Mouse (Mus musculus) bone marrow macrophage, adult 2 months (primary cell): ENCODE results near the gene Tpp2. TPM values are rescaled to one million over a fixed set of nuclear protein-coding genes. Genes with fewer than 3 reads are reported as not detected.

ENCODE experiments used
- H3K27ac ChIP-seq: 2 replicates; pipeline ENCODE4 v1.5.1; 2012; ENCODE audit warnings: low read depth, low read length; ENCODE audit not compliant: insufficient read depth
- H3K4me1 ChIP-seq: 2 replicates; pipeline ENCODE4 v1.6.1; 2012; ENCODE audit warnings: low read length; ENCODE audit not compliant: control insufficient read depth, insufficient read depth
- H3K4me3 ChIP-seq: 2 replicates; pipeline ENCODE4 v1.5.1; 2012; ENCODE audit warnings: mild to moderate bottlenecking, low read length, moderate library complexity; ENCODE audit not compliant: insufficient read depth
- CTCF ChIP-seq: IDR thresholded peaks from 2 replicates; pipeline ENCODE4 v1.5.1; 2012; ENCODE audit warnings: low read depth, mild to moderate bottlenecking, low read length, moderate library complexity
- POLR2A ChIP-seq: IDR thresholded peaks from 2 replicates; pipeline ENCODE4 v1.6.1; 2012; ENCODE audit warnings: mild to moderate bottlenecking, low read depth, low read length, borderline replicate concordance
- polyA plus RNA-seq: library from polyadenylated mRNA; stranded (reverse); fragments of >200 nt; gene quantifications from 2 replicates; pipeline ENCODE4 v1.2.4, GENCODE M21; 2012; ENCODE audit not compliant: missing spikeins, insufficient read depth, insufficient read length

Gene Tpp2
- polyA plus RNA-seq, 1 experiment = 57.1 TPM

- no peak for TF ChIP-seq CTCF
- TF ChIP-seq POLR2A = no peak
- Histone ChIP-seq H3K4me3 (peak overlapping the region; percentile 65), H3K4me1 (peaks cover 8% of the 10 kb centered on the region), H3K27ac (peak overlapping the region; percentile 72)
Observed at GRCm38 (mm10) chr1:43934416-43934810, 966 bp downstream of the Tpp2 start.

- Histone ChIP-seq H3K4me3 (no peak overlapping the region), H3K4me1 (peaks cover 11% of the 10 kb centered on the region), H3K27ac (no peak overlapping the region)
- no peak for TF ChIP-seq POLR2A
- no peak for TF ChIP-seq CTCF
Observed at GRCm38 (mm10) chr1:43939310-43939709, 5.9 kb downstream of the Tpp2 start.

GRCm38 (mm10) chr1:43941476-43942217 is 8.2 kb downstream of the Tpp2 start:
- Histone ChIP-seq H3K4me1 (peaks cover 9% of the 10 kb centered on the region), H3K4me3 (no peak overlapping the region), H3K27ac (no peak overlapping the region)
- TF ChIP-seq POLR2A (no peak), CTCF (no peak)

GRCm38 (mm10) chr1:43942814-43943213 is 9.4 kb downstream of the Tpp2 start:
- H3K27ac ChIP-seq = no peak overlapping the region
- H3K4me1 ChIP-seq = peaks cover 7% of the 10 kb centered on the region; the same call in 1 of the 2 replicates
- H3K4me3 ChIP-seq = no peak overlapping the region
- TF ChIP-seq CTCF (no peak), POLR2A (no peak)

GRCm38 (mm10) chr1:43953679-43954078 is 20.2 kb downstream of the Tpp2 start:
- Histone ChIP-seq H3K4me1 (peaks cover 4% of the 10 kb centered on the region; the same call in 1 of the 2 replicates), H3K4me3 (no peak overlapping the region), H3K27ac (no peak overlapping the region)
- TF ChIP-seq POLR2A = no peak

- TF ChIP-seq CTCF (no peak), POLR2A (no peak)
- H3K4me3 ChIP-seq = no peak overlapping the region
- no peak overlapping the region for H3K27ac ChIP-seq
- no peaks in the 10 kb centered on the region for H3K4me1 ChIP-seq
Observed at GRCm38 (mm10) chr1:43964381-43964780, 30.9 kb downstream of the Tpp2 start.

GRCm38 (mm10) chr1:43966756-43967155 is 33.3 kb downstream of the Tpp2 start:
- Histone ChIP-seq H3K4me3 (no peak overlapping the region), H3K27ac (no peak overlapping the region), H3K4me1 (no peaks in the 10 kb centered on the region)
- TF ChIP-seq POLR2A = no peak
- TF ChIP-seq CTCF = 0 out of 2 replicates have a peak, but pooled peaks have one; percentile 11

GRCm38 (mm10) chr1:43969361-43969760 is 35.9 kb downstream of the Tpp2 start:
- peak overlapping the region; percentile 2; the same call in 1 of the 2 replicates for H3K27ac ChIP-seq
- H3K4me1 ChIP-seq = no peaks in the 10 kb centered on the region

GRCm38 (mm10) chr1:43971089-43971488 is 37.6 kb downstream of the Tpp2 start:
- Histone ChIP-seq H3K27ac (no peak overlapping the region), H3K4me1 (no peaks in the 10 kb centered on the region), H3K4me3 (no peak overlapping the region)
- no peak for TF ChIP-seq CTCF
- no peak for TF ChIP-seq POLR2A

More at GRCm38 (mm10) chr1:43969361-43969760, 35.9 kb downstream of the Tpp2 start:
- no peak overlapping the region for H3K4me3 ChIP-seq
- TF ChIP-seq POLR2A (no peak), CTCF (no peak)

GRCm38 (mm10) chr1:43996914-43997589 is 63.6 kb downstream of the Tpp2 start:
- Histone ChIP-seq H3K27ac (no peak overlapping the region), H3K4me1 (no peaks in the 10 kb centered on the region), H3K4me3 (no peak overlapping the region)
- no peak for TF ChIP-seq CTCF
- no peak for TF ChIP-seq POLR2A
